Mouse (Mus musculus): ENCODE data around the gene Copg2. TPM values are rescaled to one million over a fixed set of nuclear protein-coding genes. Genes with fewer than 3 reads are reported as not detected.
"Not testable (repeated sequence)": the region's sequence is repeated elsewhere in the genome, so short reads cannot be mapped to it uniquely, and the experiment has no call there.

Gene Copg2
- polyA plus RNA-seq, 1 experiment from 2014 or later: 25.6 TPM

DNA sequence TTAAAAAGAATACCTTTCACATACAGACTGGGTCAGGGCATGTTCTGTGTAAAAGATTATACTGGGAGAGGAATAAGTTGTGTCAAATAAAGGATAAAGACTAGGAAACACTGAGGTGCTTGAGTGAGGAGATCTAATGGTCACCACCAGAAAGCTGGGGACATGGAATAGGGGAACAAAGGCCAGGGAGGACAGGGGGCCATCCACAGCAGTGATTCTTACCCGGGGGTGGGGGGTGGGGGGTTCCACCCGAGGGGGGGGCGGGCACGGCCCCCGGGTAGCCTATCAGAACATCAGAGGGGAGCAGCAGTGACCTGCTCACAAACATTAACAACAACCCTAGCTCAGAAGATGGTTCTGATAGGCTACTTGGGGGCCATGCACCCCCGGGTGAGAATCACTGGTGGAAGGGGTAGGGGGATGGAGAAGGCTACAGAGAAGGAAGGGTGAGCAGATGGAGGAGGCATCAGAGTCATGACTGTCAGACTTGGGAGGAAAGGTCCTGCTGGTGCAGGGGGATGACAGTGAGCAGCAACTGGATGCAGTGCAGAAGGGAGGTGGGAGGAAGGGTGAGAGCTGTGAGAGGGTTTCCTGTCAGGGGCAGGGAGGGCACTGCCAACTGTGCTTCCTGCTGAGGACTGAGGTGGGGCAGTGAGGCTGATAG, 92.1 kb downstream of the Copg2 start:
- not testable (repeated sequence) for H3K4me2 ChIP-seq (replicated peaks); H3K27me3 ChIP-seq; H3K27ac ChIP-seq (replicated peaks); H3K9ac ChIP-seq (replicated peaks); H3K4me1 ChIP-seq; H3K9me3 ChIP-seq; H3K4me3 ChIP-seq
- H3K36me3 ChIP-seq: peaks cover 21% of the 10 kb centered on the region
- ATAC-seq (replicated peaks): peak; percentile 82
- 81% methylated on average over 6 of the region's 6 CpGs for WGBS

DNA sequence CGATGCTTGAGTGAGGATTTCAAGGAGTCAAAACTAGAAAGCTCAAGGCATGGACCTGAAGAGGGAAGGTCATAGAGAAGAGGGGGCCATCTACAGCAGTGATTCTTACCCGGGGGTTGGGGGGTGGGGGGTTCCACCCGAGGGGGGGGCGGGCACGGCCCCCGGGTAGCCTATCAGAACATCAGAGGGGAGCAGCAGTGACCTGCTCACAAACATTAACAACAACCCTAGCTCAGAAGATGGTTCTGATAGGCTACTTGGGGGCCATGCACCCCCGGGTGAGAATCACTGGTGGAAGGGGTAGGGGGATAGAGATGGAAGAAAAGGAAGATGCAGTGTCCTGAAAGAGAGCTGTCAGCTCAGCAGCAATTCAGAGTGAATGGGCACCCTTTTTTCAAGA, 93.7 kb downstream of the Copg2 start:
- WGBS: 94% methylated on average over 7 of the region's 7 CpGs
- ATAC-seq (replicated peaks): peak; percentile 48; the same call in 1 of the 2 replicates
- H3K9me3 ChIP-seq: not testable (repeated sequence)

DNA sequence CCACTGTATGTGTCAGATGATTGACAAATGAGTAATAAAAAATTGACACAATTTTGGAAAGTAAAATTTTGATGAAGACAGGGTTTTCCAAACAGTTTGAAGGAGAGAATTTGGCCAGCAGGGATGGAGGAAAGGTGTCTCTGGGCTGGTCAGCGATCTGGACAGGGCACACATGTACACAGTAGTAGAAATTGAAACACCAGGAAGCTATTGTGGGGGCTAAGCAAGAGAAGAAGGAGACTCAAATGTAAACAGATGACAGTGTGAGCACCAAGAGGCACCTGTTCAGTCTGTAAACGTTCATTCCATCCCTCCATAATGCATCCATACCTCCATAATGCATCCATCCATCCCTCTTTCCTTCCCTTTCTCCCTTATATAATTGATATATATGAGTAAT, 145.4 kb downstream of the Copg2 start:
- H3K4me3 ChIP-seq: no peak overlapping the region
- no peak overlapping the region for H3K4me2 ChIP-seq (replicated peaks)
- H3K9me3 ChIP-seq: no peaks in the 10 kb centered on the region
- H3K4me1 ChIP-seq: peaks cover 9% of the 10 kb centered on the region
- 90% methylated on average over 2 of the region's 2 CpGs for WGBS
- H3K9ac ChIP-seq (replicated peaks): no peak overlapping the region
- no peak for ATAC-seq (replicated peaks)
- no peak overlapping the region for H3K27ac ChIP-seq (replicated peaks)
- no peaks in the 10 kb centered on the region for H3K27me3 ChIP-seq
- H3K36me3 ChIP-seq: peaks cover 30% of the 10 kb centered on the region; the same call in 1 of the 2 replicates

More for the DNA sequence above, 93.7 kb downstream of the Copg2 start:
- not testable (repeated sequence) for H3K4me3 ChIP-seq; H3K4me1 ChIP-seq; H3K27ac ChIP-seq (replicated peaks); H3K27me3 ChIP-seq; H3K9ac ChIP-seq (replicated peaks); H3K4me2 ChIP-seq (replicated peaks)
- peaks cover 21% of the 10 kb centered on the region for H3K36me3 ChIP-seq

DNA sequence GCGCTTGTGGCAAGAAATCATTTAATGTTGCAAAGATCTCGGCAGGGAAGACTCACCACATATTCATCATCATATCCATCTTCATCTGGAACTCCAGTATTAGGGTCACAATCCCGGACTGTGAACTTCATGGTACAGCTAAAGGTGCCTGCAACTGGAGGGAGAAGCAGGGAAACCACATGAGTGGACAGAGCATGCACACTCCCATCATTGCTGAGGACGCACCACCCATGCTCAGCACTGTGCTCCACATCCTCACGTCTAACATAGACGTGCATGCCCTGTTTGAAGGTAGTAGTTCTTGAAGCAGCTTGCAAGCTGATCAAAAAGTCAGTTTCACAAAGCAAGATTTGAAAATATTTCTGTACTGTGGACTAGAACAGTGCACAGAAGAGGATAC, 146.1 kb downstream of the Copg2 start:
- Histone ChIP-seq H3K27me3 (no peaks in the 10 kb centered on the region), H3K9me3 (no peaks in the 10 kb centered on the region), H3K9ac (replicated peaks) (no peak overlapping the region), H3K36me3 (peaks cover 37% of the 10 kb centered on the region; the same call in 1 of the 2 replicates), H3K4me1 (peaks cover 9% of the 10 kb centered on the region), H3K4me3 (no peak overlapping the region), H3K27ac (replicated peaks) (no peak overlapping the region), H3K4me2 (replicated peaks) (no peak overlapping the region)
- ATAC-seq (replicated peaks): no peak
- WGBS: 82% methylated on average over 6 of the region's 6 CpGs

DNA sequence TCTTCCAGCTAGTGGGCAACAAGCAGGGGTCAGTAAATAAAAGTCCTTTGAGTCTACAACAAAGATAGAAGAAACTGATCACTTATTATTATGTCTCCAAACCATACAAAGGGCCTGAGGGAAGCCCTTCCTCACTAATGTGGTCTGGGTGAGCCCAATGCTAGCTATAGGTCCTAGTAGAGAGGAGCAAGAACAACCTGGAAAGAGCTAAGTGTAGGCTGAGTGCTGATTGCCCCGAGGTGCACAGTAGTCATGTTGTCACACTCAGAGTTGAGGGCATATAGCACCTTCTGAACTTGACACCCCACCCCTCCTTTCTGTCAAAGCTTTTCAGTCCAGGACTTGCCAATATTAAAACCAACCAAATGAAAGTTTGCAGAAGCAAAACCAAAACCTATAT, 146.7 kb downstream of the Copg2 start:
- Histone ChIP-seq H3K4me3 (no peak overlapping the region), H3K9me3 (no peaks in the 10 kb centered on the region), H3K36me3 (peaks cover 42% of the 10 kb centered on the region), H3K4me2 (replicated peaks) (no peak overlapping the region), H3K27ac (replicated peaks) (no peak overlapping the region), H3K27me3 (no peaks in the 10 kb centered on the region), H3K4me1 (peaks cover 9% of the 10 kb centered on the region), H3K9ac (replicated peaks) (no peak overlapping the region)
- WGBS: 71% methylated on average over 1 of the region's 1 CpGs
- no peak for ATAC-seq (replicated peaks)

DNA sequence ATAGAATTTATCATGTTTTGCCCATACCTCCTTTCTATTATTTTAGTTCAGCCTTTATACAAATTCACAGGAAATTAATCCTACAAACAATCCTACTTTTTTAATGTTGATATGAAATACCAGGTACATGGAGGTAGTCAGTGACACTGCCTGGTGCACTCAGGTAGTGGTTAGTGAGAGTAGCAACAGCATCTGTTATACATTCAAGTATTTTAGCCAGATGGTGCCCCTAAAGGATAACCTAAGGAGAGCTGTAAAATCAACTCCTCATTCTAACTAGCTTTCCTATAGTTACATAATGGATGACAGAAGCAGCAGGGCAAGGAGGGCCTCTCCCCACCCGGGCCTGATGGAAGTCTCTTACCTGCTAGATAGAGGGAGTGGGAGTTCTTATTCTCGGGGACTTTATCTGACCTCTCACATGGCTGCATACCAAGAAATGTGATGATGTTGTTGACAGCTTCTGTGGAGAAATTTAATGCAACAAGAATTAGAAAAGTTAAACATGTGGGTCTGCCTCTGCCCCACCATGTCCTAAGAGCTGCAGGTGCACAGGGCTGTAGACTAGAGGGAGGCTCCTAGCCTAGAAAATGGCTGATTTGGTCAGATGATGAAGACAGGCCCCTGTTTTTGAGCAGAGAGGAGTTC, 147.4 kb downstream of the Copg2 start:
- ATAC-seq (replicated peaks): no peak
- peaks cover 9% of the 10 kb centered on the region for H3K4me1 ChIP-seq
- no peak overlapping the region; the same call in 1 of the 2 replicates for H3K27ac ChIP-seq (replicated peaks)
- H3K9ac ChIP-seq (replicated peaks): no peak overlapping the region
- no peak overlapping the region for H3K4me3 ChIP-seq
- H3K27me3 ChIP-seq: no peaks in the 10 kb centered on the region
- H3K36me3 ChIP-seq: peaks cover 46% of the 10 kb centered on the region
- 38% methylated on average over 2 of the region's 2 CpGs for WGBS
- no peaks in the 10 kb centered on the region for H3K9me3 ChIP-seq
- no peak overlapping the region for H3K4me2 ChIP-seq (replicated peaks)

DNA sequence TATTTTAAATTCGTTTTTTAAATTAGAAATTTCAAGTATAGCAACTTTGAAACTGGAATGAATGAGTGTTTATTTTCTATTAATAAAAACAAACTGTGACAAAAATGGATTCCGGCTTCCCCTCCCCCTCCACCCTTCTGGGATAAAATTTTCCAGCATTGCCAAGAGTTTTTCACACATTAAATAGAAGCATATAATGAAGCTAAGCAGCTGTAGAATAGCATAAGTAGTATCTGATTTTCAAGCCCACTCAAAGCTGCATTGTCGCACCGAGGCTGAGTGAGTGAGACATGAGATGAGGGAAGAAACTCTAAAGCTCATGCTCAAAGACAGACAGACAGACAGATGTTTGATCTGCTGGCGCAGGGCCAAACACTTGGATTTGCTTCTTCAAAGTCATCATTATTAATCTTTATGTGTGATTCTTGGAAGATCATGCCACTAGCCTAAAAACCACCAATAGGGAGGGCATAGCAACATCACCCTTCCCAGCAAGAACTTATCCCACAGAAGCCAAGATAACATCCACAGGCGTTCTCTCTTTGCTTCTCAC, 148.2 kb downstream of the Copg2 start:
- H3K4me2 ChIP-seq (replicated peaks): no peak overlapping the region
- ATAC-seq (replicated peaks): no peak
- H3K9me3 ChIP-seq: no peaks in the 10 kb centered on the region
- H3K4me3 ChIP-seq: no peak overlapping the region
- H3K27me3 ChIP-seq: no peaks in the 10 kb centered on the region
- no peak overlapping the region for H3K9ac ChIP-seq (replicated peaks)
- H3K27ac ChIP-seq (replicated peaks): peak overlapping the region; percentile 29
- H3K36me3 ChIP-seq: peaks cover 54% of the 10 kb centered on the region
- 60% methylated on average over 6 of the region's 6 CpGs for WGBS
- H3K4me1 ChIP-seq: peaks cover 9% of the 10 kb centered on the region

DNA sequence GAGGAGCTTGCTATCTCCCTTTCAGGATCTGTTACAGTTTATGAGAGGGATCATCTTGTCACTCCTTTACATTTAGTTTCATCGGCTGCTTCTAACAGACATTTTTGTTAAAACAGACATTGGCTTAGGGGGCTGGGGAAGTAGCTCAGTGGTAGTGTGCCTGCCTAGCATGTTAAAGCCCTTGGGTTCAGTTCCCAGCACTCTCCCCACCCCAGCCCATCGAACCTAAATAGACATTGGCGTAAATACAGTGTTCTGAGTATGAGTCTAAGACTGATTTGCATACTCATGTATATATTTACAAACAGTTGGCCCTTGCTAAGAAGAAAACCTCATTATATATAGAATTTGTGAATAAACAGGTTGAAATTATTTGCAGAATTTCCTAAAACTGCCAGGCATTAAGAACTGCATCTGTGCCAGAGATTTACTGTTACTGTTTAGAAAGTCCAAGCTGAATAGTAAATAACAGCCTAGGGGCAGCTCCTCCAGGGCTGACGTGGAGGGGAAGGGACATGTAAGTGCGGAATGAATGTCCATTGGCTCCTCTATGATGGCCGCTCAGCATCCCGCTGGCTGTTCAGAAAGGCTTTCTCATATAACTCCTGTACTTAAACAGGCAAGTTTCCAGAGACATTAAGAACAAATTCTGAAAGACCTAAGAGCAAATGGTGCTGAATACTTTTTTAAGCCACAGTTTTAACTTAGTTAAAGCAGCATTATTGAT, 148.8 kb downstream of the Copg2 start:
- Histone ChIP-seq H3K27ac (replicated peaks) (peak overlapping the region; percentile 50), H3K27me3 (no peaks in the 10 kb centered on the region), H3K4me2 (replicated peaks) (no peak overlapping the region), H3K4me1 (peaks cover 9% of the 10 kb centered on the region), H3K9ac (replicated peaks) (no peak overlapping the region), H3K36me3 (peaks cover 60% of the 10 kb centered on the region), H3K4me3 (no peak overlapping the region), H3K9me3 (no peaks in the 10 kb centered on the region)
- no peak for ATAC-seq (replicated peaks)
- WGBS: 55% methylated on average over 7 of the region's 7 CpGs

DNA sequence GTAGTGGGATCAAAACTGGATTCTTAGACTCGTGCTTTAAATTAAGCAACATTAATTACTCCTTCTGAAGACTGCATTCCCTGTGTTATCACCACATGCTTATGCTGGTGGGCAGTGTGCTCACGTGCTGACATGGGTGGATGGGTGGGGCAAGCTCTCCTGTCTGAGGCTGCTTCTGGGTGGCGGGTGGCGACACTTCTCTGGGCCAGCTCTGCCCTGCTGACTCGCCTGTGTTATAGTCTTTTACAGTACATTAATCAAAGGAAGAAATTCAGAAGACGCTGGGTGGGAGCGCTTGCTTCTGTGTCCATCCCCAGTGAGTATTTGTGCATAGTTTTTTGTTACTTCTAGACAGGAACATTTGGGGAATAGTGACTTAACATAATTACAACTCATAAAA, 151.0 kb downstream of the Copg2 start:
- WGBS: 55% methylated on average over 7 of the region's 7 CpGs
- Histone ChIP-seq H3K4me1 (peaks cover 12% of the 10 kb centered on the region), H3K36me3 (peaks cover 63% of the 10 kb centered on the region), H3K4me2 (replicated peaks) (no peak overlapping the region), H3K27me3 (no peaks in the 10 kb centered on the region), H3K9me3 (no peaks in the 10 kb centered on the region), H3K27ac (replicated peaks) (no peak overlapping the region), H3K9ac (replicated peaks) (no peak overlapping the region), H3K4me3 (no peak overlapping the region)
- no peak for ATAC-seq (replicated peaks)

DNA sequence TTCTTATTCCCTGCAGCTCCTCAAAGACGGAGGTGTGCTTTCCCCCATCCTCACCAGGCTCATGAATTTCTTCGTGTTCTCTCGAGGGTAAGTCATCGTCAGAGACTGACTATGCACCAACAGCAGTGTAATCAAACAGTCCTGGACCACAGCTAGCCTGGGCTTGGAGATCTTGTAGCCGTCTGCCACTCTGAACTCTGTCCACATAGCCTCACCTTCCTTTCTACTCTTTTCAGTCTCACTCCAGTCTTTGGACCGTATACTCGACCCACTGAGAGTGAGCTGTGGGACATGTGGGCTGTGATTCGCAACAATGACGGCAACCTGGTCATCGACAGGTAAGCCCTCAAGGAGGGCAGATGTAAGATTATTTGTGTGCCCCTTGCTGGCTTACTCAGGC, 151.7 kb downstream of the Copg2 start:
- no peaks in the 10 kb centered on the region for H3K27me3 ChIP-seq
- no peak overlapping the region for H3K4me3 ChIP-seq
- WGBS: 66% methylated on average over 10 of the region's 10 CpGs
- no peak overlapping the region for H3K4me2 ChIP-seq (replicated peaks)
- H3K9ac ChIP-seq (replicated peaks): no peak overlapping the region
- H3K9me3 ChIP-seq: no peaks in the 10 kb centered on the region
- ATAC-seq (replicated peaks): no peak
- no peak overlapping the region for H3K27ac ChIP-seq (replicated peaks)
- peaks cover 18% of the 10 kb centered on the region for H3K4me1 ChIP-seq
- peaks cover 59% of the 10 kb centered on the region for H3K36me3 ChIP-seq

DNA sequence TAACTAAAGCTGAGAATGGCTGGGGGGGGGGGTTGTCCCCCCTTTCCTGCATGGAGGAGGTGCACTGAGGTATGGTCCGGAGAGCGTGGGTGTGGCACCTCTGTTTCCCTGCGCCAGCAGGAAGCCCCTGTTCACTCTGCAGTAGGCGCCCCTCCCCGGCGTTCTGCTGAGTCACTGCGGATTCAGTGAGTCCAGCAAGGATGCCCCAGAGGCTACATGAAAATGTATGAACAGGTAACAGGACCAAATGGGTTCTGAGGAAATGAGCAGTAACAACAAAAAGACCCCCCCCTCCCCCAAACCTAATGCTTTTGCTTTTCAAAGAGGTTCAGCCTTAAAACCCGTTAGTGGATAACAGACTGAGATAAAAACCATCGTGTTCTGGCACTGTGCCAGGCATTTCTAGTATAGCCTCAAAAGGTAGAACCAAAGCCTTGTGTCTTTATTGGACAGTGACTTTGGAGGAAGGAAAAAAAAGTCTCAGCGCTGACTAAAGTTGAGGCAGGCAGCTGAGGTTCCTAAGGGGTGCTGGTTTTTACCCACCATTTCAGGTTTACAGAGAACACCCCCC, 157.3 kb downstream of the Copg2 start:
- Histone ChIP-seq H3K4me2 (replicated peaks) (peak overlapping the region; percentile 66), H3K9ac (replicated peaks) (peak overlapping the region; percentile 80), H3K36me3 (peaks cover 21% of the 10 kb centered on the region), H3K9me3 (peaks cover 10% of the 10 kb centered on the region), H3K27me3 (no peaks in the 10 kb centered on the region), H3K4me1 (peaks cover 26% of the 10 kb centered on the region), H3K27ac (replicated peaks) (0 out of 2 replicates have a peak overlapping the region, but pooled peaks have one; percentile 9), H3K4me3 (peak overlapping the region; percentile 61)
- no peak for ATAC-seq (replicated peaks)
- whole genome bisulfite sequencing: 44% methylated on average over 10 of the region's 10 CpGs

Measured in forebrain, embryonic 15.5 days (tissue).